Mouse (Mus musculus) G1E-ER4 (cell line): ENCODE measurements around the gene Fam208a. TPM values are rescaled to one million over a fixed set of nuclear protein-coding genes. Genes with fewer than 3 reads are reported as not detected.

Experiments
- GATA1 ChIP-seq: IDR thresholded peaks from one replicate; pipeline ENCODE4 v1.8.0; 2012; ENCODE audit warnings: low read length, inconsistent platforms
- polyA plus RNA-seq: library from polyadenylated mRNA; stranded (reverse); fragments of >175 nt; gene quantifications from 2 replicates; pipeline ENCODE4 v1.2.3, GENCODE M21; 2012

Gene Fam208a
- polyA plus RNA-seq, 1 experiment: 5.1 TPM

DNA sequence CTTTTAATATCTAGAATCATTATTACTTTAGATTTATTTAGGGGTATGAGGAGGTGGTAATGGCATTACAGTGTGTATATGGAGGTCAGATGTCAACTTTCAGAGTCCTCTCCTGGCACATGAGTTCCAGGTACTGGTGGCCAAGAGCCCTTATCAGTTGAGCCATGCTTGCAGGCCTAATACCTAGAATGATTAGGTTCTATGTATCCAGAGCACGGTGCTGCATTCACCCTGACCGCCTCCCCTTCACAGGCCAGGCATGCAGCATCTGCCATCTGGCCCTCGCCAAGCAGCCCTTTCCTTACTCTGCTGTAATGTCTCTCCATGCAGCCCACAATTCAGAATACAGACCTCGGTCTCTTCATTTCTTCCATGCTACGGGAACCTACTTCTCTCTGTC lies 62.8 kb downstream of the Fam208a start:
- no peak for TF ChIP-seq GATA1

DNA sequence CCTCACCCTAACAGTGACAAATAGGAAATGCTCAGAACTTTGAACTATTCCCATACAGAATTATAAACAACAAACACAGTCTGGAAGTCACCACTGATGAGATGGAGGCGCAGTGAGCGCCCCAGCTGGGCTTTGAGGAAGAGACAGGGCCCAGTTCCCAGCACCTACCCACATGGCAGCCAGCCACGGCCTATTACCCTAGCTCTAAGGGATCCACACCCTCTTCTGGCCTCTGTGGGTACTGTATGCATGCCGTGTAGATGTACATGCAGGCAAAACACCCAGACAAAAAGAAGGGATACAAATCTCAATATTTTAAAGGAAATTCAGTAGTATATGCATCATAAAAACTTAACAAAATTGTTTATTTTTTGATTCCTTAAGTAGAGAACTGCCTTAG lies 64.9 kb downstream of the Fam208a start:
- no peak for TF ChIP-seq GATA1

DNA sequence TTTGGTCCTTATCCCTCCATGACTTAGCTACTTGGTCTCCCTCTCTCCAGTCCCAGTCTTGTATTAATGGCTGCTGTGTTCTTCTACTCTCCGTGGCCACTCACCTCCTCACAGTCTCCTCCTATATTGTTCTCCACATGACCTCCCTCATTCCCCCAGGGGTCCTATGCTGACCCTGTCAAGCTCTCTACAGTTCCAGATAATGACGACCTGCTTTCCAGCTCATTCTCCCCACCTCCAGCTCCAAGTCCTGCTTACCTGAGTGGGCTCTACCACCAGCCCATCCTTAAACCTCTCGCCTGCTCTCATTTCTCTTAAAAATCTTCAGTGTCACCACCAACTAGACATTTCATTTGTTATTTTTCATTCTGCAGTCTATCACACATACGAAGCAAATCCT lies 72.5 kb downstream of the Fam208a start:
- no peak for TF ChIP-seq GATA1

DNA sequence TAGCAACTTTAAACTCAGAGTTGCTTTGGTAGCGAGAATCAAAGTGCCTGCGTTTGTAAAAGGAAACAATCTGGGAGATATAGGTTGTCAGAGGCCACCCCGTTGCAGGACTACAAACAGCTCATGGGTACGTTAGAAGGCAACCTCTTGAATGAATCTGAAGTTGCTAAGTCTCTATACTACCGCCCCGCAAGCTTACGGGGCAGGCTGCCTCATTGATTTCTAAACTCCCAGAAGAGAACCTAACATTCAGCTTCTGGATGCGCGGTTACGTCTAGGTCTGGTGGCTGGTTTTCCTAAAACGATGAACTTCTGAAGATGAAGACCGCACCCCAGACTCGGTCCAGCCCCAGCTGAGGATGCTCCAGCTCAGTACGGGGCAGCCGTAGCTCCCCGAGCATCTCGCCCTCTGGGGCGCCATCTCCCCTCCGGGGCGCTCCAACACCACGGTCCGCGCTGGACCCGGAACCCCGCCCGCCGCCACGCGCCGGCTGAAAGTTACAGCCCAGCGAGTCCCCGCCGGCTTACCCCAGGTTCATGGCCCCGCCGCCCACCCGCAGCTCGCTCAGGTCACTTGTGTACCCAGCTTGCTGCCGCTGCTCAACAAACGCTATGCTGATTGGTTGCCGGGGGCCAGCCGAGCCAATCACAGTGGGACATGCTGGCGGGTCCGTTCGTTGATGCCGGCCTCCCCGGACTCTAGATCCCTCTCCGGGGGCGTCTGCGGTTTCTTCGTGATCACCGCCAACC lies 79.4 kb downstream of the Fam208a start, which contains the start of gene Ccdc66:
Gene Ccdc66 (minus strand): TSS at position 567 of the 750 bp plus-strand sequence.
- no peak for TF ChIP-seq GATA1

DNA sequence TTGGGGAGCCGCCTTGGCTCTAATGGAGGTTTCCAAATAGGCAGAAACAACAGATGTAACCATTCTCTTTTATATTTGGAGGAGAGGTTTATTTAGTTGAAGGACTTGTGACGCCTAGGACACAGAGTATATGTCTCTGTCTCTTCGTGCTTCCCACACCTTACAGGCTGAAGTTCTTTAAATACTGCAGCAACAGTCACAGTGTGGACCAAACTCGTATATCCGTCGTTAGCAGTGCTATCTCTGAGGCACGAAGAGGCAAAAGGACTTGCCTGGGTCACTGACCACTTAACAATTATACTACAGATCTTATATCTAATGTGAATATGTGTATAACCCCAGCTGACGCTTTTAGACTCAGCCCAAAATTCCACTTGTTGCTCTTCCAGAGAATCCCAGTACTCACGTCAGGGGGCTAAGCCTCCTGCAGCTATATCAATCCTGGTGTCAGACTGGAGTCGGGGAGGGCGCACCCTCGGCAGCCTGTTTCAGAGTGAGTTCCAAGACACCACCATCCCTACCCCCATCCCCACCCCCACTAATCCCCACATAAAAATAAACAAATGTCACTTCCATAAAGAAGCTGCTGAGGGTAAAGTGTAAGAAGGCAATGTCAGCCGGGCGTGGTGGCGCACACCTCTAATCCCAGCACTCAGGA lies 80.1 kb downstream of the Fam208a start:
- TF ChIP-seq GATA1: no peak

DNA sequence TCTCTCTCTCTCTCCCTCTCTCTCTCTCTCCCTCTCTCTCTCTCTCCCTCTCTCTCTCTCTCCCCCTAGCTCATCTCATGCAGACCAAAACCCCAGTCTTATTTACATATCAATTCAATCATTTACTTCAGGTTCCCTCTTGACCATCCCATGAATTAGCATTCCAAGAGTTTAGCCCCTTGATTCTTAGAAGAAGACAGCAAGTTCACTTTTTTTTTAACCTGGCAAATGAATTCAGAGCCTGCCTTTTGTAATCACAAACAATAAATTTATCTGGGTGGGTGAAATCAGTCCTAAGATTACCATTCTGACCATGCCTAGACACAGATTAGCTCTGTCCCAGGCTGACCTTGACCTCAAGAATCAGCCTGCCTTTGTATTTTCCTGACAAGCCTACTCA lies 95.9 kb downstream of the Fam208a start:
- TF ChIP-seq GATA1: no peak

Other genes starting within 250 kb of the Fam208a start
- gene Ccdc66, start 79.6 kb downstream of the Fam208a start, polyA plus RNA-seq: 0.78 and 1.5 TPM in 2 replicates
- not detected in 2 replicates for gene Erc2, start 193.6 kb downstream of the Fam208a start, polyA plus RNA-seq